Mouse (Mus musculus): ENCODE results near the gene Trappc1.

Gene Trappc1

GRCm38 (mm10) chr11:69366855-69367615 lies 43.3 kb downstream of the Trappc1 start:
- in situ Hi-C loops (cut with MboI; ENCODE audit: low pct_unique_long_range_greater_than_20kb in 1 of 2, low sequenced_read_pairs in 2 of 2, unreplicated experiment in 1 of 2), result no loop called here

GRCm38 (mm10) chr11:69367616-69368355 lies 44.0 kb downstream of the Trappc1 start:
- in situ Hi-C loops (cut with MboI; ENCODE audit: low pct_unique_long_range_greater_than_20kb in 1 of 2, low sequenced_read_pairs in 2 of 2, unreplicated experiment in 1 of 2), result no loop called here

- in situ Hi-C loops (cut with MboI; ENCODE audit: low pct_unique_long_range_greater_than_20kb in 1 of 2, low sequenced_read_pairs in 2 of 2, unreplicated experiment in 1 of 2), result no loop called here
Observed at GRCm38 (mm10) chr11:69368356-69369214, 44.8 kb downstream of the Trappc1 start.

- in situ Hi-C loops (cut with MboI; ENCODE audit: low pct_unique_long_range_greater_than_20kb in 1 of 2, low sequenced_read_pairs in 2 of 2, unreplicated experiment in 1 of 2), result no loop called here
Observed at GRCm38 (mm10) chr11:69369215-69369989, 45.6 kb downstream of the Trappc1 start, which contains the start of gene Chd3. Gene Chd3, minus strand, starts transcription at chr11:69369406.

- in situ Hi-C loops (cut with MboI; ENCODE audit: low pct_unique_long_range_greater_than_20kb in 1 of 2, low sequenced_read_pairs in 2 of 2, unreplicated experiment in 1 of 2), result no loop called here
Observed at GRCm38 (mm10) chr11:69369990-69370816, 46.4 kb downstream of the Trappc1 start.

GRCm38 (mm10) chr11:69370817-69371215 lies 47.0 kb downstream of the Trappc1 start:
- in situ Hi-C loops (cut with MboI; ENCODE audit: low pct_unique_long_range_greater_than_20kb in 1 of 2, low sequenced_read_pairs in 2 of 2, unreplicated experiment in 1 of 2), result no loop called here

GRCm38 (mm10) chr11:69371601-69372000 lies 47.8 kb downstream of the Trappc1 start:
- in situ Hi-C loops (cut with MboI; ENCODE audit: low pct_unique_long_range_greater_than_20kb in 1 of 2, low sequenced_read_pairs in 2 of 2, unreplicated experiment in 1 of 2), result no loop called here

GRCm38 (mm10) chr11:69372056-69372779 lies 48.4 kb downstream of the Trappc1 start:
- in situ Hi-C loops (cut with MboI; ENCODE audit: low pct_unique_long_range_greater_than_20kb in 1 of 2, low sequenced_read_pairs in 2 of 2, unreplicated experiment in 1 of 2), result no loop called here

- in situ Hi-C loops (cut with MboI; ENCODE audit: low pct_unique_long_range_greater_than_20kb in 1 of 2, low sequenced_read_pairs in 2 of 2, unreplicated experiment in 1 of 2), result no loop called here
Observed at GRCm38 (mm10) chr11:69372780-69373170, 49.0 kb downstream of the Trappc1 start.

- in situ Hi-C loops (cut with MboI; ENCODE audit: low pct_unique_long_range_greater_than_20kb in 1 of 2, low sequenced_read_pairs in 2 of 2, unreplicated experiment in 1 of 2), result no loop called here
Observed at GRCm38 (mm10) chr11:69373223-69373965, 49.6 kb downstream of the Trappc1 start.

Measured in mouse embryonic stem cell (cell line).